Mouse (Mus musculus) hematopoietic stem cell, adult 5-6 weeks (primary cell): ENCODE measurements around the gene Zfyve28. TPM values are rescaled to one million over a fixed set of nuclear protein-coding genes. Genes with fewer than 3 reads are reported as not detected.

Experiments used
- ATAC-seq, 2 experiments: fragments of 125-278 bp in 1 of 2; replicated peaks in 1 of 2; 2 replicates each; pipeline ENCODE4 v1.8.0; 2016 to 2017; ENCODE audit warnings: inconsistent platforms in 2 of 2, mild to moderate bottlenecking in 2 of 2, moderate number of reproducible peaks in 2 of 2, low read depth in 1 of 2, moderate TSS enrichment in 1 of 2; ENCODE audit not compliant: low FRiP score in 2 of 2, poor library complexity in 2 of 2, severe bottlenecking in 2 of 2, insufficient read depth in 1 of 2, low TSS enrichment in 1 of 2
- total RNA-seq: library from RNA; stranded (forward); fragments of 172-1452, 232-1000 nt; gene quantifications from 2 replicates; pipeline ENCODE4 v1.2.3, GENCODE M21; 2017

Zfyve28 gene
- total RNA-seq, result 1.2 and 1.4 TPM in 2 replicates

GRCm38 (mm10) chr5:34288154-34288716 is at the start of gene Zfyve28, which contains the start of gene Cfap99:
Zfyve28 (minus strand) TSS chr5:34288449.
Cfap99 (plus strand) TSS chr5:34288600.
- peak in 1 of 2 experiments; percentile 51; a peak in 2 of 4 replicates for ATAC-seq

GRCm38 (mm10) chr5:34336775-34337450 is 48.7 kb upstream of the Zfyve28 start:
- peak; percentile 48 to 62 for ATAC-seq

- peak; percentile 91 to 94 for ATAC-seq
Observed at GRCm38 (mm10) chr5:34336097-34336774, 48.0 kb upstream of the Zfyve28 start, which contains the start of gene Rnf4. Rnf4 (plus strand) TSS chr5:34336289.

GRCm38 (mm10) chr5:34335539-34336096 is 47.4 kb upstream of the Zfyve28 start:
- ATAC-seq, result peak in 1 of 2 experiments; percentile 9; a peak in 3 of 4 replicates

- ATAC-seq, result no peak
Observed at GRCm38 (mm10) chr5:34334081-34334480, 45.8 kb upstream of the Zfyve28 start.

GRCm38 (mm10) chr5:34330136-34330535 is 41.9 kb upstream of the Zfyve28 start:
- no peak for ATAC-seq

GRCm38 (mm10) chr5:34326875-34327576 is 38.8 kb upstream of the Zfyve28 start:
- no peak; a peak in 1 of 4 replicates for ATAC-seq

GRCm38 (mm10) chr5:34326249-34326691 is 38.0 kb upstream of the Zfyve28 start:
- no peak; a peak in 1 of 4 replicates for ATAC-seq

- ATAC-seq, result no peak
Observed at GRCm38 (mm10) chr5:34325286-34325685, 37.0 kb upstream of the Zfyve28 start.

GRCm38 (mm10) chr5:34321236-34321635 is 33.0 kb upstream of the Zfyve28 start:
- peak in 1 of 2 experiments; percentile 17; a peak in 1 of 4 replicates for ATAC-seq

- ATAC-seq, result no peak
Observed at GRCm38 (mm10) chr5:34319491-34320034, 31.3 kb upstream of the Zfyve28 start.

- no peak for ATAC-seq
Observed at GRCm38 (mm10) chr5:34309016-34309415, 20.8 kb upstream of the Zfyve28 start.

- no peak for ATAC-seq
Observed at GRCm38 (mm10) chr5:34302377-34302776, 14.1 kb upstream of the Zfyve28 start.

GRCm38 (mm10) chr5:34298937-34299535 is 10.8 kb upstream of the Zfyve28 start:
- ATAC-seq, result no peak

- no peak for ATAC-seq
Observed at GRCm38 (mm10) chr5:34298061-34298460, 9.8 kb upstream of the Zfyve28 start.

GRCm38 (mm10) chr5:34295141-34295540 is 6.9 kb upstream of the Zfyve28 start:
- no peak for ATAC-seq

GRCm38 (mm10) chr5:34294696-34295095 is 6.4 kb upstream of the Zfyve28 start:
- ATAC-seq, result no peak
